Mouse (Mus musculus): ENCODE measurements around the gene H2afj.

- TF ChIP-seq CTCF (IDR thresholded peaks at IDR 0.05; ENCODE audit: borderline replicate concordance, extremely low read depth, insufficient read depth, insufficient read length) (no peak), POLR2A (IDR thresholded peaks at IDR 0.05; ENCODE audit: borderline replicate concordance, extremely low read depth, insufficient read depth, insufficient read length, poor library complexity, severe bottlenecking) (no peak)
Observed at GRCm38 (mm10) chr6:136837323-136837722, 29.3 kb downstream of the H2afj start.

Data from brain, embryonic 14.5 days (tissue).